Mouse (Mus musculus): ENCODE data around the gene Kcnq4. TPM values are rescaled to one million over a fixed set of nuclear protein-coding genes. Genes with fewer than 3 reads are reported as not detected.
A peak's percentile ranks its signal among the peaks of the same experiment; 100 is the strongest.

Kcnq4 gene
- total RNA-seq, 2 experiments from 2014 or later: 1.8 to 2.2 TPM

Small RNA genes within 50 kb of the gene (microRNA-seq; reads per million reads assigned to microRNA genes)
- gene Mir30c-1: 531 reads per million, percentile 76 among the genes with 10 or more reads in this experiment
- not detected for gene Mir30e
- not detected for gene Mir30f

Other genes with a start within 250 kb of the Kcnq4 start
- not detected for gene Slfnl1, start 216.4 kb downstream of the Kcnq4 start, total RNA-seq (2021)
- gene Ctps, start 178.3 kb downstream of the Kcnq4 start, total RNA-seq (2021): 10 to 100 TPM; 34.0 to 34.2 TPM
- not detected for gene Gm8439, start 159.9 kb downstream of the Kcnq4 start, total RNA-seq (2021)
- gene Cited4, start 82.0 kb downstream of the Kcnq4 start, total RNA-seq (2021): 10 to 100 TPM; 46.4 to 61.3 TPM
- gene Nfyc, start 83.0 kb upstream of the Kcnq4 start, total RNA-seq (2021): 10 to 100 TPM; 58.6 to 62.3 TPM
- gene Rims3, start 106.2 kb upstream of the Kcnq4 start, total RNA-seq (2021): under 1 TPM in 1 of 2 experiments, not detected in 1; 0.05 TPM
- 1 to 10 TPM; 3.9 to 4.4 TPM for gene Exo5, start 176.4 kb upstream of the Kcnq4 start, total RNA-seq (2021)
- gene Zfp69, start 203.1 kb upstream of the Kcnq4 start, total RNA-seq (2021): 1 to 10 TPM in 1 of 2 experiments, under 1 TPM in 1; 0.95 to 1.2 TPM

Data from heart, postnatal 25 days (tissue).